Mouse (Mus musculus) CD8-positive naive resting alpha-beta T cell, adult 57 days (primary cell): ENCODE measurements around the gene Ptafr. TPM values are rescaled to one million over a fixed set of nuclear protein-coding genes. Genes with fewer than 3 reads are reported as not detected.

Experiments used
- total RNA-seq: library from RNA; stranded (reverse); gene quantifications from one replicate; pipeline ENCODE4 v1.2.4, GENCODE M21; 2023

The Ptafr gene
- 0.55 TPM for total RNA-seq

DNA sequence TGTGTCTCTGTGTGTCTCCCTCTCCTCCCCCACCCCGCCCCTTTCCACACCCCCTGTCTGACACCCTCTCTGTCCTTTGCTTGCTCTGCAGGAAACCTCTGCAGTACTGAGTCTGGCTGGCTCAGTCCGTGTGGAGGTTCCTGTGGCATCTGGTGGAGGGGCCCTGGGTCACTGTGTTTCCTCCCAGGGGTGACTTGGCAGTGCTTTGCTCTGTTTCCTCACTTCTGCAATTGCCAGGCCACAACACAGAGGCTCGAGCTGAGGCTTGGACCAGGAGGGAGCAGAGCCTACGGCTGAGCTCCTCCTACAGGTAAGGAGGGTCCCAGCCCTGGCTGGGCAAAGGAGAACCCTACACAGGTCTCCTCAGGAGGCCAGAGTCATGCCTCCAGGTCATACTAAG, at the start of gene Ptafr:
Ptafr (plus strand) TSS at position 103 of the 400 bp plus-strand sequence.

GRCm38 (mm10) chr4:132532981-132533916, 30.6 kb upstream of the Ptafr start, which contains the start of gene Atpif1:
Atpif1 (minus strand) TSS chr4:132533659.

DNA sequence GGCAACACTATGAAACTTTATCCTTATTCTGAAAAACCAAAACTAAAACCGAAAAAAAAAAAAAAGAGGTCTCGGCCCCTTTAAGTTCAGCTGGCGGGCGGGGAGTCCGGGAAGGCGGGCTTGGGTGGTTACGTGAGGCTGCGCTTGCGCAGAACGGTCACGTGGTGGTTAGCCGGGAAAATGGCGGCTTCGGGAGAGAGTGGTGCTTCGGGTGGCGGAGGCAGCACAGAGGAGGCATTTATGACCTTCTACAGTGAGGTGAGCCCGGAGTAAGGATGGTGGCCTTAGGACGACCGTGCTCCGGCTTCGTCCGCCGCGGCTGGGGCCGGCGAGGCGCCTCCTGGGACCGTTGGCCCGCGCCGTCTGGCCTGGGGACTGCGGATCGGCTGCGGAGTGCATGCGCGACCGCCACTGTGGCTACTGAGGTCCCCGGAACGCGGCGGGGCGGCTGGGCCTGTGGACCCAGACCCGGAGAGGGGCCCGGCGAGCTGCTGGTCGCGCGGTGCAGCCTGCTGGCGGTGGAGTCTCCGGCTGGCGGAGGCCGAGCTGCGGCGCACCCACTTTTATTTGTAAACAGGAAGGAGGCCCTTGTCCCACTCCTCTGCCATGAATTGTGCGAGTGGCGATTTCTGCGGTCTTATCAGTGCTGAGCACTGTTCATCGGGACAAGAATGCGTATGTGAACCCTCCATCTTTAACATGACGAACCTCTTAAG, 28.3 kb upstream of the Ptafr start, which contains the start of gene Dnajc8:
Dnajc8 (plus strand) TSS at position 145 of the 716 bp plus-strand sequence.

Other genes with a start within 250 kb of the Ptafr start
- gene Trnau1ap, start 234.5 kb upstream of the Ptafr start, total RNA-seq: 28.6 TPM
- gene Rcc1, start 210.5 kb upstream of the Ptafr start, total RNA-seq: 18.3 TPM
- gene Phactr4, start 141.6 kb upstream of the Ptafr start, total RNA-seq: 17.1 TPM
- gene Med18, start 100.1 kb upstream of the Ptafr start, total RNA-seq: 11.1 TPM
- gene Sesn2, start 53.6 kb upstream of the Ptafr start, total RNA-seq: 7.5 TPM
- 53.3 TPM for gene Atpif1, start 30.4 kb upstream of the Ptafr start, total RNA-seq
- gene Dnajc8, start 28.5 kb upstream of the Ptafr start, total RNA-seq: 99.7 TPM
- gene Eya3, start 74.9 kb downstream of the Ptafr start, total RNA-seq: 39.3 TPM
- 2.5 TPM for gene Xkr8, start 168.5 kb downstream of the Ptafr start, total RNA-seq
- not detected for gene Smpdl3b, start 193.2 kb downstream of the Ptafr start, total RNA-seq
- 48.1 TPM for gene Rpa2, start 204.3 kb downstream of the Ptafr start, total RNA-seq
- gene Themis2, start 232.3 kb downstream of the Ptafr start, total RNA-seq: 11.8 TPM